Mouse (Mus musculus): ENCODE measurements around the gene Gm28308. TPM values are rescaled to one million over a fixed set of nuclear protein-coding genes. Genes with fewer than 3 reads are reported as not detected.
A peak's percentile ranks its signal among the peaks of the same experiment; 100 is the strongest.

The Gm28308 gene
- total RNA-seq, 2 experiments from 2014 or later = not detected

DNA sequence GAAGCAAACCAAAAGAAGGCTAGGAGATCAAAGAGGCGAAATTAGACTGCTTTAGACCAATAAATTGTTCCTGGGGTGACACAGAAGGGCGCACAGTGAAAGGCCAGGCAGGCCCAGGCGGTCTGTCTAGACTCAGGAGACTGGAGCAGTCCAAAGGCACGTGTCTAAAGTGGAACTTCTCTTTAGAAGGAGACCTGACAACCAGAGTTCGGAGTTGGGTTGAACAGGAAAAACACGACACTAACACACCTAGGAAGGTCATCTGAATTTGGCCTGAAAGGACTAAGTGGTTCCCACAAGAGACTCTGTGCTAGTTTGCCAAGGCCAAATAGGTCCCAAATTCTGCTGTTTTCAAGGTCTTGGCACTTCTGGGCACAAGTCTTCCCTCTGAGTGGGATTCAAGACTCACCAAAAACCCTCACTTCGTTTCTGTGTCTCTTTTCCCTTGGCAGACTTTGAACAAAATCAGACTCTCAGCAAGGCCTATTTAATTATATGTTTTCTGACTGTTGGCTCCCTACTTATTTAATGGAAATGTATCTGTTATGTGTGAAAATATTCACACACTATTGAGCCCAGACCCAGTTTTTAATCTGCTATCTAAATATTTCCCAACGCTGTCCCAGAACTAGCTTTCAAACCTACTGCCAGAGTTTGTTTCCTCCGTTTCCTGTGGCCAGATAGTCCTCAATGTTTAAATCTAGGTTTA lies 6.2 kb upstream of the Gm28308 start:
- DNase-seq = no peak

DNA sequence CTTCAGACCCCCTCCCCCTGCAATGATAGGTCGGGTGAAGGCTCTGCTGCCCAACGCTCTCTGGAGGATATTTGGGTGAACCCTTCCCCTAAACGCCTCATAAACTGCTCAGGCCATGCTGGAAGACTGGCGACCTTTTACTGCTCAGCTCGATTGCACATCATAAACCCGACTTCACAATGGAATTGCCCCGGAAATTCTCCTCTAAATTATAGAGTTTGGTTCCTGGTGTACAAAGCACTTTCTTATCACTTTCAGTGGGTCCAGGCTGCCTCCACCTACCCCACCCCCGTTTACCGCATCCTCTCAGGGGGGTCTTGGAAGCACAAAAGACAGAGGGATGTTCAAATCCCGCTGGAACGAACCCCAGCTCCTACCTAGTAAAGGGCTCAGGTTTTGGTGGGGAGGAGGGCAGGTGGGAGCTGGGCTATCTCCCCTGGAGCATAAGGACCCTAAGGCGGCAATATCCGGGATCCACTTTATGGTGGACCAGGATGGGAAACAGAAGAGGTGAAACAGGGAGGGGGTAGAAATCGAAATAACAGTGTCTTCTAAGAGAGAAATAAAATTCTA lies 5.6 kb upstream of the Gm28308 start:
- DNase-seq = no peak

DNA sequence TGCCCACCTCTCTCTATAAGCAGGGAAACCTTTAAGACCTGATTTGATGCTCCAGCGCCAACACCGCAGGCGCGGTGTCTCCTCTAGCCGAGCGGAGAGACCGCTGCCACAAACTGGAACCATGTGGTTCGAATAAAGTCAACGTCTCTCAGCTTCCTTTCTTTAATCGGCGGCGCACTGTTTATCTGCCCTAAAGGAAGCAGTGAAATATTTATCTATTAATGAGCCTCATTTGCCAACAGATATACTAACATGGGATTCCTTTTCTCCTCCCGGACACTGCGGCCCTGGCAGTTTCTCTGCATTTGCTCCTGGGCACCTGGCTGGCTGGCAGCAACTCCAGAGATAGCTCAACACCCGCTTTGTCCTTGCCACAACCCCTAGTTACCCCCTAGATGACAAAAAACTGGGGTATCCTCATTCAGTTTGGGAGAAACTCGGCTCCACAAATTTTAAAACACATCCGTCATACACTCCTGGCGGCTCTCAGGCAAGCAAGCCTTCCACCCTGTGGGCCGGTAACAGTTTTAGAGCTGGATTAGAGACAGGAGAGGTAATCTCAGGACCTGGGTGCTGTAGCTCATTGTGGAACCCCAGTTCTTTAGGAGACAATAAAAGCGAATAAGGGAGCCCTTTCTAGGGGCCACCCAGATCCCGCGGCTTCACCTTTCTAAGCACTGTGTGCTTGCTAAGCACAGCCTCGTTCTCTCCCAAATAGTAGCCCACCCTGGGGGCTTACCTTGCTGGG lies 4.9 kb upstream of the Gm28308 start:
- DNase-seq = no peak

DNA sequence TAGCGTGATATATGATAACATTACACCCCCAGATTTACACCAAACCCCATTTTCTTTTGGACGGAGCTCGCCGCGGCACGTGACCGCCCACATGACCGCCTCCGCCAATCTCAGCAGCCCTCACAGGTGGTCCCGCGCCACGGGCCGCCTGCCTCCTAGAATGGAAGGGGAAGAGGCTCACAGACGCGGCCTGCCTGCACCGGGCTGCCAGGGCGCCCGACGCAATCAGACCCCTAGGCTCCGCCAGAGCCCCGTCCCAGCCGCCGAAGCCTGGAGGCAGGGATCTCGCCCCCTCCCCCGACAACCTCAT lies 4.3 kb upstream of the Gm28308 start:
- peak; percentile 84 for DNase-seq

DNA sequence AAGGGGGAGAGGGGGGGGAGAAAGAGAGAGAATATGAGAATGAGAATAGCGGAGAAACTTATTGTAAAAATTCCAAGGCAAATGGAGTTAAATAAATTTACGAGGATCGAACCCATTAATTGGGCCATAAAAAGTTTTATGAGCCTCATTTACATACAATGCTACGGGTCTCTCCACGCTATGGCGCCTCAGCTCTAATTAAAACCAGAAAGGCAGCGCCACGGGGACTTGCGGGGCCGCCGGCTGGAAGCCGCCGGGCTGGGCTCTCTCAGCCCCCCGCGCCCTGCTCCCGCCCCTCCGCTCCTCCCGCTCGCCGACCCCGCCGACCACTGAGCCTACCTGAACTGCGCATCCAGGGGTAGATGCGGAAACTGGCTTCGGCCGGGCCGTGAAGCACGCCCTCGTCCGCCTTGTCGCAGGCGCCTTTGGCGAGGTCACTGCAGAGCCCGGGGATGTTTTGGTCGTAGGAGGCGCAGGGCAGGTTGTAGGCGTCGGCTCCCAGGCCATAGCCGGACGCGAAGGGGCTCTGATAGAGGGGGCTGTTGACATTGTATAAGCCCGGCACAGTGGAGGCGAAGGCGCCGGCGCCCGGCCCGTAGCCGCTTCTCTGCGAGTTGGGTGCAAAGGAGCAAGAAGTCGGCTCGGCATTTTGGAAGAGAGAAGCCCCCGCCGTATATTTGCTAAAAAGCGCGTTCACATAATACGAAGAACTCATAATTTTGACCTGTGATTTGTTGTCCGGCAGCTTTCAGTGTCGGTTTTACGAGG lies 3.7 kb upstream of the Gm28308 start:
- DNase-seq = peak; percentile 47

DNA sequence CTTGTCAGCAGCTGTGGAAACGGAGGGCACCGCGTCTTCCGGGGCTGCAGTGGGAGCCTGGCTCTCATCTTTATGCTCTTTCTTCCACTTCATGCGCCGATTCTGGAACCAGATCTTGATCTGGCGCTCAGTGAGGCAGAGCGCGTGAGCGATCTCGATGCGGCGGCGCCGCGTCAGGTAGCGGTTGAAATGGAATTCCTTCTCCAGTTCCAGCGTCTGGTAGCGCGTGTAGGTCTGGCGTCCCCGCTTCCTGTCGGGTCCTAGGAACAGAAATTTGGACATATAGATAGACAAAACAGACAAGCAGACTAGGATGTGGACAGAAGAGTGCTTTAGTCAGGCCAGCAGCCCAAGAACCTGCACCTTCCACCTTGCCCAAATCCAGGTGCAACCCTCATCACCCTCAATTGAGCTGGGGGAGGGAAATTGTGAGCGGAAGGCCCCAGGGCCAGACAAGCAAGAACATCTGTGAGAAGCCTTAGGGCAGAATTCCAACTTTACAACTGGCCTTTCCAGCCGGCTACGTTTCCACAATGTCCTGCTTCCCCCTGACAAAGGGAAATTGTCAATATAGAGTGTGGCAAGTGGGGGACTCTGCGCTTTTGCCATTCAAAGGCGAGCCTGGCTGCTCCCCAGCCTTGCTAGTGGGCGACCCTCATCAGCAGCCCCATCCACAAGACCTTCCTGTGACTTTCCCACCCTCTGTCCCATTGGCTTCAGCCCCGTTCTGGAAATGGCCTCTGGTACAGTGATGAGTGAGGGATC lies 2.8 kb upstream of the Gm28308 start:
- peak; percentile 9 for DNase-seq

DNA sequence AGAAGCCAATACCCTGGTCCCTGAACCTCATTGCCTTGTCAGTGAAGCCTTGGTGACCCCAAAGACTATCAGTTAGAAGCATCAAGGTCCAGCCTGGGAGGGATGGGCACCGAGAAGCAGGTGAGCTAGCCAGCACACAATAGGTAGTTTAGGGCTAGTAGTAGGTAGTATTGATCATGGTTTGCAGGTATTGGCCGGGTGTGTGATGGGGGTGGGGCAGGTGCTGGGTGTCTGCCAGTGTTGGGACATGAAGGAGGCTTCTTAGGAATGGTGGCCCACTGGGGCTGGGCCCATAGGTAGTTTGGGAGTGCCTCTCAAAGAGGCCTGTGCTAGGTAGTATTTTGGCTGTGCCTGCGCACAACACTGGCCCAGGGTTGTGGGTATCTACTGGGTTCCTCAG lies 1.9 kb upstream of the Gm28308 start:
- DNase-seq = no peak

DNA sequence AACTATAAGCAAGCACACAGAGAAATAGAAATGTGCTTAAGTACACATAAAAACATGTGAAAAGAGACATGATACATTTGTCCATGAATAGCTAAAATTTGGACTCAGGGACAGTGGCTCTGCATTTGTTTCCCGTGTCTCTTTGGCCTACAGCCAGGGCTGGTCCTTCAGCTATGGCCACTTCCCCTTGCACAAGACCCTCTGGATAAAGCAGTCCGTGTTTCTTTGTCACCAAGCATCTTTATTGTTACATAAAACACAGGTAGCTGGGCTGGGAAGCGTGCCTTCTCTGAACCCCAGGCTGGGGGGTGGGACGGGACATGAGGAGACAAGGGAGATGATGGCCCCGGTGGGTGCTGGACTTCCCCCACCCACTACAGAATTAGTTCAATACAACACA lies 1.1 kb upstream of the Gm28308 start:
- no peak for DNase-seq

DNA sequence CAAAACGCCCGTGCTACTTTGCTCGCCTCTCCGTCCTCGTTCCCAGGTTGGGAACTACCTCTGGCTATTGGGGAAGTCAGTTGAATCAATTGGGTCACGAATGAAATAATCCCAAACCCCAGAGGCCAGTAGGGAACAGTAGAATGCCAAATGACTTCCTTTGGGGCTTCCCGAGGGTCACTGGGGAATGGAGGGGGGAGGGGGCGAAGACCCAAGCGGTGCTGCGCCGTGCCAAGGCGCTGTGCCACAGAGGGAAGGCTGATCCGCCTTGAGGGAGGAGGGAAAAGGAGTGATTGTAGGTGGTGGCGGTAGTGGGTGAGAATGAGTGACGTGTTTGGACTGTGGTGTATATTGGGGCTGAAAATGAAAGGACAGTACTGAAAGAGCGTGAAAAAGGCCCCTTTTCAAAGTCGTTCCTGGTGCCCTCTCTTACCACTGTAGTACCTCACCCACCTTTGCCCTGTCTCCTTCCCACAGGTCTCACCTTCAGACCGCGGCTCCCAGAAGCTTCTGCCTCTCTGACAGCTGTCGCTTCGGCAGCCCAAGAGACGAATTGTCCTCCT lies 502 bp downstream of the Gm28308 start:
- no peak for DNase-seq

DNA sequence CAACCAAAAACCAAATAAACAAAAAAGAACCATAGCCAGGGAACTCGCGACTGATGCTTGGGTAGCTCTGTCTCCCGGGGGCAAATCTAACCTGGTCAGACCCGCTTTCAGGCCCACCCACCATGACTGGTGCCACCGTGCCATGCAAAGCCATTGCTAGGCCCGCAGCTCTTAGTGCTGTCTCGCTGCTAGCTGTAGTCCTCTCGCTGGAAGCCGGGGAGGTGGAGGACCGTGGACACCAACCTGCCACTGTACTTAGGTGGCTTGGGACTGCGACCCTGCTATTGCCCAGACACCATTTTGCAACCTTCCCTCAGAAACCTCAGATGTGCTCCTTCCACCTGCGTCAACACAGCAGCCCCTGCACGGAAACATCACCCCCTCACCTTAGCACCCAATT lies 1.2 kb downstream of the Gm28308 start:
- no peak for DNase-seq

DNA sequence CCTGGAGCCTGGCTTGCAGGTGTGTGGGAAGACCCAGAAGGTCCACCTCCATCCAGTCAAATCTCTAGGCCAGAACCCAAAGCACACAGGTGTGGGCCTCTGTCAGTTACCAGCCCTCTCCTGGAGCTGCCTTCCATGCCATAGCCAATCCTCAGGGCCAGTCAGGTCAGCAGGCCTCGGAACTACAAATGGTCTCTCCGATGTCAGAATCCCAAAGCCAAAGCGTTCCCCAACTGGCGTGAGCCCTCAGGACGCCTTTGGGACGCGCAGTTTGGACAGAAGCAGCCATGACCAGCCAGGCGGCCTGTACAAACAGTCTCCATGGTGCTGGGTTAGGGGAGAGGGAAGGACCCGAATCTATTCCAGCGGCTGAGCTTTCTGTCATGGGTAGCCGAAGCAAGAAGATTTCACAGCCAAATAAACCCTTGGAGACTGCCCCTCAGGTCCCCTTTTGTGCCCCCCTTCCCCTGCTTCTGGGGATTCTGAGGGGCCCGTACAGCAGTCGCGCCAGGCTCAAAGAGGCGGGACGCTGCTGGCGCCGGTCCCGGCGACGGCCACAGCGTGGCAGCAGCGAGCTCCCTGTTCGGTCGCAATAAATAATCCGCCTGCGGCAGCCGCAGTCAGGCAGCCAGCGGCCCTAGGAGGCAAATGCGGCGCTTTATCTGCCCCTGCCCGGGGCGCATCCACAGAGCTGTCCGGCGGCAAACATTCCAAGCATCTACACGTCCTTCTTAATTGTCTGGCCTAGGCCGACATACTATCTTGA lies 1.8 kb downstream of the Gm28308 start:
- DNase-seq = peak; percentile 88

DNA sequence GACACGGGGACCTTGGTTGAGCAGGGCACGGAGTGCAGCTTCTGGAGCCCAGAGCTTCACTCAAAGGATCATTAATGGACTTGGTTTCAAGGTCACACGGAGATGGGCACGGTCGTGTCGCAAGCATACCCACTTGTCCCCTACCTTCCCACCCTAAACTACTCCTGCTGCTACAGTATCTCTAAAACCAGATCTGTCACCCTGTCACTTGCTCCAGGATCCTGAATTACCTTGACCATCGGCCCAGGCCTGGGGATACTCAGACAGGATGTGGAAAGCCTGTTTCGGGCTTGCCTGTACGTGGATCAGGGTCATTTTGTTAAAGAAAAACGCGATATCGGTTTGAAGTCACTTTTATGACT lies 3.5 kb downstream of the Gm28308 start:
- no peak for DNase-seq

DNA sequence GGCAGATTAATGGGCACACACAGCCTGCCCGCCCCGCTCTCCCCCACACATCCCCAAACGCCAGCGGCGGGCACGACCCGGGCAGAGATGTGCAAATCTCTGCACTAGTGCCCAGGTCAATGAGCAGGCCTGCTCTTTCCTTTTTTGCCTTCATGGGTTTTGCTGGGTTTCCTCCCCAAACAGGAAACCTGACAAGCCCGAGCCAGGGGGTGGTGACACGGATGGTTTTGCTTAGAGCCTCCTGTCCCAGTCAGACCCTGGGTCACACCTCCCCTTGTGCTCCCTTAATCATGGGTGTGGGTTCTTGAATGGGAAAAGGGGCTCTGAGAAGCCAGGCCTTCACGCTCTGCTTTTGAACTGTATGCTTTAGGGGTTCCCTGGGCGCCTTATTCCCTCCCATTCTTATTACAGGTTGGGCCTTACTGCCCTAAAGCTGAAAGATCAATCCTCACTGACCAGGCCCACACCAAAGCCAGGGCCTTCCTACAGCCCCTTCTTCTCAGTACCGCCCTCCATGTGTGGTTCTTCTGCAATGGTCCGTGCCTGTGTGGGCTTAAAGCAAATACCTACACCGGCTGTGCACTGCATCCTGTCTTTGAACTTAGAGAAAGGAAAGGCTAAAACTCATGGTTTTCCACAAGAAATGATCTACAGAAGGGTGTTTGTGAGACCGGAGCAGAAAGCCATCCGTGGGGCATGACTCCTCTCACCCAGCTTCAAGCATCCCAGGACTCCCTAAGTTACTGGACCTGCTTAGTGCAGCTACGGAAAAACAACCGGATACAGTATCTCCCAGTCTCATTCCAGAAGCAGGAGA lies 4.1 kb downstream of the Gm28308 start:
- DNase-seq = no peak

DNA sequence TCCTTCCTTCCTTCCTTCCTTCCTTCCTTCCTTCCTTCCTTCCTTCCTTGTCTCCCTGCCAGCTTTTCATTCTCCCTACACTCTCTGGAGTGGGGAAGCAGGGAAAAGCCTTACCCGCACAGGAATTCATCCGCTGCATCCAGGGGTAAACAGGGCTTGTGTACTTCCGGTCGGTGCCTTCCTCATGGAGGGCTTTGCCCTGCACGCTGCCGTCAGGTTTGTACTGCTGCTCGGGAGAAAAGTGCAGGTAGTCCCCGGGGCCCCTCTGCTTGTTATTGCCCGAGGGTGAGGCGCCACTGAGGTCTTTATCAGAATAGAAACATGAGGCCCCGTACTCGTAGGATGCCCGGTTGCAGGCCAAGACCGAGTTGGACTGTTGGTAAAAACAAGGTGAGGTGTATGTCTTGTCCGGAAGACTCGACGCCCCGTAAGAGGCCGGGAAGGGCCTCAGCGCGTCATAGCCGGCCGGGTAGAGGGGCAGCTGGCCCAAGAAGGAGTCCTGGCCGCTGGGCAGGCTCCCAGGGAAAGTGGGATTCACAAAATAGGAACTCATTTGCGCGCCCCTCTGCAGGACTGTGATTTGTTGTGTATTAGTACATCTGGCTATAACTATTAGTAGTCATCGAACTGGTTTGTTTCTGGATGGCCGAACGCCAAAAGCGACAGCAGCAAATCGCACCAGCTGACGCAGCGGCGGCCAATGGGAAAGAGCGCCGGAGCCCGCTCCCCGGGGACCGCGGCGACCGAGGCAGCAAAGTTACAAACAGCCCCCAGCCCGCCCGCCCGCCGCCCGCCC lies 4.9 kb downstream of the Gm28308 start, which contains the start of gene Hoxa6:
Gene Hoxa6 (minus strand): TSS at position 651 of the 796 bp plus-strand sequence.
- peak; percentile 66 for DNase-seq

DNA sequence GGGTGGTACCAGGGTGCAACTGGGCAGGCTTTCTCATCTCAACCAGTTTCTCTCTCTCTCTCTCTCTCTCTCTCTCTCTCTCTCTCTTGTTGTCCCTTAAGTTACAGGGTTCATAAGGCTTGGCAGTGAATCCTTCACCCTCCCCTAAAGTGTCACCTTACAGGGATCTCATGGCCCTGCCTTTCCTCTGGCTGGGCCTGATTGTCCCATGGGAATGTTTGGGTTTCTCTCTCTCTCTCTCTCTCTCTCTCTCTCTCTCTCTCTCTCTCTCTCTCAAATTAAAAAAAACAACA lies 5.5 kb downstream of the Gm28308 start:
- no peak for DNase-seq

DNA sequence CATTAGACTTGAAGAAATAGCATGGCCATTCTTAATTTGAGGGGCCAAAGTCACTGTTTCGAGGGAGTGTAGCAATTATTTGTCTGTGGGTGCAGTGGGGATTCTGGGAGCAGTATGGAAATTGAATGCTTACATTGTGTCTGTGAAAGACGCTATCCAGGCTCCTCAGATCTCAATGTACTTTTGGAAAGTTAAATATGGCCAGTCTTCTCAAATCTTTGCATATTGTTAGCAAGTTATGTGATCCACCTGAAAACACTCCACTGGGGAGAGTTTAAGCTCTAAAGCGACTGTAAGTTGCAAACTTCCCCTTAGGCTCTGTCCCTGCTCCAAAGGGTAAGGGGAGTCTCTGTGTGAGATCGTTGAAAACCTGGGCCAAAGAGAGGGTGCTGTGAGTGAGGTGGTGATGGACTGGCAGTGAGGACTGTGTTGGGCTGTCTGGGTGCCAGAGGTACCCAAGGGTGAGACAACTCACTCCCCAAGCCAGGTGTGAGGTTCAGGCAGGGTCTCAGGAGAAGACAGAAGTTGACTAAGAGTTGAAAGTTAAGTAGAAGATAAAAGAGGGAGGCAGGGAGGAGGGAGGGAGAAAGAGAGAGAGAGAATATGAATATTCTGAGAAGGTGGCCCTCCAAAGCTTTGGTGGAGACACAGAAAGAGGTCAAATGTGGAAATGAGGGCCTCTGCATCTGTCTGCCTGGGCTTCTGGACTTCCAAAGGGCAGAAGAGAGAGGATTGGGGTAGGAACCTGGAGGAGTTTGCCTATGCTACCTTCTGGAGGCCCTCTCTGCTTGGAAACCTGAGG lies 6.1 kb downstream of the Gm28308 start:
- no peak for DNase-seq

DNA sequence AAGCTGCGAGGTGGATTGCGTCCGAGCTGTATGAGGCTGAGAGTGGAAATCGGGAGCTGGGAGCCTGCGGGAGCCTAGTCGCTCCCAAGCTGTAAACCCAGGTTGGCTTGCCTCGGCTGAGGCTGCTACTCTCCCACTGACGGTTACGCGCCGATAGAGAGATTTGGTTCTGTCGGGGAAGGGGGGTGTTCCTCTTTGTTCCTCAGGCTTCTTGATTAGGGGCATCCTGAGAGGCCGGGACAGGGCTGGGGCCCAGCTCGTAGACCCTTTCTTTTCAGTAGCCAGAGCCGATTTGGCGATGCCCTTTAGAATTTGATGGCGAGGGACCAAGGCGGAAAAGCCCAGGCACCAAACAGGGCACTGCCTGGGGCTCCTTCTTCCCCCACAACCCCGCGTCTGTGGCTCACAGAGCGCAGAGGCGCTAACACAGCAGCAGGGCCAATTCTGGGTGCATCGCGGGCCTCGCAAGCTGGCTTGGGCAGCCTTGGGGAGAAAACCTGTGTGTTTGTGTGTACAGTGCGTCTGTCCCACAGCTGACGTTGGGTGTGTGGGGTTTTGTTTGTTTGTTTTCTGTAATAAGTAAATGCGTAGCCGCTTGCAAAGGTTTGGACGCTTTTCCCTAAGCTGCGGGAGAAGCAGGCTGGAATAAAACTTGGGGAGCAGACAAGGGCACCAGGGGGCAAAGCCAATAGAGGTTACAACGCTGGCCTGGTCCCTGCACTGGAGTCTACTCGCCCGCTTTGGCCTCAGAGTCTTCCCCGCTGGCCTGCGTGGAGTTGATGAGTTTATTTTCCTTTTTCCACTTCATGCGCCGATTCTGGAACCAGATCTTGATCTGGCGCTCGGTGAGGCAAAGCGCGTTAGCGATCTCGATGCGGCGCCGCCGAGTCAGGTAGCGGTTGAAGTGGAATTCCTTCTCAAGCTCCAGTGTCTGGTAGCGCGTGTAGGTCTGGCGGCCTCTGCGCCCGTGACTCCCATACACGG lies 7.2 kb downstream of the Gm28308 start:
- DNase-seq = no peak
